Mouse (Mus musculus) lung, postnatal 0 days (tissue): ENCODE data around the gene Akap8l. TPM values are rescaled to one million over a fixed set of nuclear protein-coding genes. Genes with fewer than 3 reads are reported as not detected.

ENCODE experiments used
- ATAC-seq: fragments of 200-750 bp; cut with Nextera tagmentation; 2 replicates; pipeline ENCODE4 v1.8.0; 2017; ENCODE audit warnings: moderate library complexity
- DNase-seq: peaks from one replicate; pipeline ENCODE4 v3.0.0-alpha.2; 2016; ENCODE audit warnings: low spot score
- H3K27ac ChIP-seq: fragments of 300-500 bp; sonication (generic); 2 replicates; pipeline ENCODE4 v1.5.1; 2014; ENCODE audit warnings: antibody characterized with exemption, mild to moderate bottlenecking, low read length, mixed read lengths
- H3K27me3 ChIP-seq: fragments of 300-500 bp; sonication (generic); replicated peaks from 2 replicates; pipeline ENCODE4 v1.6.1; 2014; ENCODE audit warnings: low read length, mixed read lengths; ENCODE audit not compliant: insufficient read depth
- H3K36me3 ChIP-seq: fragments of 300-500 bp; sonication (generic); 2 replicates; pipeline ENCODE4 v1.6.1; 2014; ENCODE audit warnings: low read length, mixed read lengths; ENCODE audit not compliant: insufficient read depth
- H3K4me1 ChIP-seq: fragments of 300-500 bp; sonication (generic); 2 replicates; pipeline ENCODE4 v1.6.1; 2014; ENCODE audit warnings: antibody characterized with exemption, low read depth, low read length, mixed read lengths; ENCODE audit not compliant: insufficient read depth
- H3K4me2 ChIP-seq: fragments of 300-500 bp; sonication (generic); replicated peaks from 2 replicates; pipeline ENCODE4 v1.6.1; 2014; ENCODE audit warnings: low read depth, mild to moderate bottlenecking, low read length, moderate library complexity, mixed read lengths
- H3K4me3 ChIP-seq: fragments of 300-500 bp; sonication (generic); 2 replicates; pipeline ENCODE4 v1.5.1; 2014; ENCODE audit warnings: low read depth, low read length
- H3K9ac ChIP-seq: fragments of 300-500 bp; sonication (generic); replicated peaks from 2 replicates; pipeline ENCODE4 v1.6.1; 2014; ENCODE audit warnings: low read depth, mild to moderate bottlenecking
- H3K9me3 ChIP-seq: fragments of 300-500 bp; sonication (generic); 2 replicates; pipeline ENCODE4 v1.6.1; 2016; ENCODE audit warnings: low read length, mixed read lengths
- CTCF ChIP-seq: IDR thresholded peaks from 2 replicates; pipeline ENCODE4 v1.5.1; 2016; ENCODE audit warnings: antibody characterized with exemption, mild to moderate bottlenecking
- EP300 ChIP-seq: IDR thresholded peaks from 2 replicates; pipeline ENCODE4 v1.6.1; 2016; ENCODE audit warnings: antibody characterized with exemption, mild to moderate bottlenecking, control low read depth
- WGBS: fragments of 180-500 bp; shearing (Covaris S2); extraction: QIAGEN DNeasy Blood & Tissue Kit; methylation state at CpG from one replicate; pipeline ENCODE4 v1.1.7; 2014; 5-methylcytosine and 5-hydroxymethylcytosine counted together
- polyA plus RNA-seq: library from polyadenylated mRNA; unstranded; fragments of >200 nt; fragmentation: Nextera tagmentation; extraction: Ambion mirVana; gene quantifications from 2 replicates; pipeline ENCODE4 v1.2.1, GENCODE M21; 2015

The Akap8l gene
- polyA plus RNA-seq, 1 experiment from 2014 or later: 59.9 TPM

DNA sequence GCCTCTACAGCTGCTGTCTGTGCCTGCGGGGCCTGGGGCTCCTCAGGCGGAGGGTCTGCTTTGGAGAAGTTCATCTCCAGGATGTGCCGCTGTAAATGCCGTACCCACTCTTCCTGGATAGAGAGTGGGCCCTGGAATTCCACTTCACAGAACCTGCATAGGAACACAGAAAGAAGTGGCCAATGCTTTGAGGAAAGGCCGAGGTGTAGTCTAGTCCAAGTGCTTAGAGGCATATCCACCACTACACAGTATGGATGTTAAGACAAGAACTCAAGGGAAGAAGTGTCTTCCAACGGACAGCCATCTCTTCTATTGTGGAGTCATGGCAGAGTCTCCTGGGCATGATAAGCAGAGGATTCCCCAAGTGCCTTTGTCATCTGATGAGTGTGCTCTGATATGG is 4.6 kb upstream of the Akap8l start:
- no peak overlapping the region for H3K4me2 ChIP-seq

DNA sequence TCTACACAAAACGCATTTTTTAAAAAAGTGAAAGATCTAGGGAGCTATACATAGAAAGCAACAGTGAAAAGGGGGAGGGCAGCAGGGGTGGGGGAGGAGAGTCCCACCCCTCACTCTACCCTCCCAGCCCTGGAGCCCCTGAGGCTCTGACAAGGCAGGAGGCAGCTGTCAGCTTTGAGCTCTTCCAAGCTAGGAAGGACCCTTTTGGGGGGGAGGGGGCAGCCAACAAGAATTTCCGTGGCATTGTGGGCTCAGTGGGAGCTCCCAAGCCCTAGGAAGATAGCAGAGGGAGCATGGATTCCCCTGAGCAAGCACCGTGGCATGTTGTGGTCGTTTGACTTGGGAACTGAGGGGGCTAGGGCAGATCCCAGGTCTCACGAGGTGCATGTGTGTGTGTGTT is 3.8 kb upstream of the Akap8l start:
- Histone ChIP-seq H3K9ac (no peak overlapping the region), H3K27ac (no peak overlapping the region), H3K9me3 (no peaks in the 10 kb centered on the region), H3K27me3 (no peaks in the 10 kb centered on the region), H3K4me3 (no peak overlapping the region), H3K4me1 (peaks cover 3% of the 10 kb centered on the region; the same call in 1 of the 2 replicates), H3K4me2 (no peak overlapping the region), H3K36me3 (peaks cover 46% of the 10 kb centered on the region)
- TF ChIP-seq CTCF (no peak), EP300 (no peak)
- WGBS: 72% methylated on average over 5 of the region's 5 CpGs
- DNase-seq: no peak
- no peak for ATAC-seq

More for the DNA sequence above, 4.6 kb upstream of the Akap8l start:
- TF ChIP-seq EP300 (no peak), CTCF (no peak)
- no peak overlapping the region for H3K9ac ChIP-seq
- H3K9me3 ChIP-seq: no peaks in the 10 kb centered on the region
- ATAC-seq: no peak
- 90% methylated on average over 6 of the region's 6 CpGs for WGBS
- no peaks in the 10 kb centered on the region for H3K27me3 ChIP-seq
- H3K27ac ChIP-seq: no peak overlapping the region
- no peaks in the 10 kb centered on the region for H3K4me1 ChIP-seq
- H3K36me3 ChIP-seq: peaks cover 49% of the 10 kb centered on the region
- DNase-seq: no peak
- no peak overlapping the region for H3K4me3 ChIP-seq

DNA sequence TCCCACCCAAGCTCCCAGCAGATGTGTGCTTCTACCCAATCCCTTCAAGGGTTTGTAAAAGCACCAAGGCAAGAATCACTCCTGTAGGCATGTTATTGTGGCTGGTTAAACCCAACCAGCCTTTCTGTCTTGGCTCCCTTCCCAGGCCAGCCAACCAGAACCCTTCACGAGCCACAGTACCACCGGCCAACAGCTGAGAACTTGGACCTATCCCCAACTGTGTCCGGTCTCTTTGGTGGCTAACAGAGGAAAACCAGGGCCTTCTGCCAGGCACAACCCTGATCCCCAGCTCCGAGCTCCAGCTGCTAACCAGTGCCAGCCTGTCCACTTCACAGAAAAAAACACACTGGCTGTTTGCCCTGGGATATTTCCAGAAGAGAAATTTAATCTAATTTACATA is 3.3 kb upstream of the Akap8l start:
- 69% methylated on average over 4 of the region's 4 CpGs for WGBS

DNA sequence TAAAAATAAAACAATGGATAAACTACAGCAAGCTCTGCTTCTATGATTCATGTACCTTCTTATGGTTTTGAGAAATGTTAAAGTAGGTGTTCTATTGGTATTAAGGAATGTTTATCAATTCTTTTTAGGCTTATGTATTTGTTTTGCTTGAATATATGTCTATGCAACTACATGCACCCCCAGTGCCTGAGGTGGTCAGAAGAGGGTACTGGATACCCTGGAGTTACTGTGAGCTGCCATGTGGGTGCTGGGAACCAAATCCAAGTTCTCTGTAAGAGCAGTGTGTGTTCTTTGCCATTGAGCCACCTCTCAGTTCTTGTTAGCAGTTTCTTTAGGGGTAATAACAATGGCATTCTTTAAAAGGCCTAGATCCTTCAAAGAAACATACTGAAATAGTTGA is 1.3 kb upstream of the Akap8l start:
- Histone ChIP-seq H3K4me3 (no peak overlapping the region), H3K27ac (no peak overlapping the region), H3K36me3 (peaks cover 25% of the 10 kb centered on the region), H3K4me1 (peaks cover 4% of the 10 kb centered on the region; the same call in 1 of the 2 replicates), H3K4me2 (no peak overlapping the region), H3K9me3 (no peaks in the 10 kb centered on the region), H3K27me3 (no peaks in the 10 kb centered on the region), H3K9ac (no peak overlapping the region)
- TF ChIP-seq EP300 (no peak), CTCF (no peak)
- ATAC-seq: no peak
- DNase-seq: no peak

More for the DNA sequence above, 3.3 kb upstream of the Akap8l start:
- Histone ChIP-seq H3K4me1 (peaks cover 4% of the 10 kb centered on the region; the same call in 1 of the 2 replicates), H3K9ac (no peak overlapping the region), H3K4me3 (no peak overlapping the region), H3K9me3 (no peaks in the 10 kb centered on the region), H3K36me3 (peaks cover 41% of the 10 kb centered on the region), H3K27ac (no peak overlapping the region), H3K27me3 (no peaks in the 10 kb centered on the region), H3K4me2 (no peak overlapping the region)
- no peak for DNase-seq
- TF ChIP-seq CTCF (no peak), EP300 (no peak)
- ATAC-seq: no peak

DNA sequence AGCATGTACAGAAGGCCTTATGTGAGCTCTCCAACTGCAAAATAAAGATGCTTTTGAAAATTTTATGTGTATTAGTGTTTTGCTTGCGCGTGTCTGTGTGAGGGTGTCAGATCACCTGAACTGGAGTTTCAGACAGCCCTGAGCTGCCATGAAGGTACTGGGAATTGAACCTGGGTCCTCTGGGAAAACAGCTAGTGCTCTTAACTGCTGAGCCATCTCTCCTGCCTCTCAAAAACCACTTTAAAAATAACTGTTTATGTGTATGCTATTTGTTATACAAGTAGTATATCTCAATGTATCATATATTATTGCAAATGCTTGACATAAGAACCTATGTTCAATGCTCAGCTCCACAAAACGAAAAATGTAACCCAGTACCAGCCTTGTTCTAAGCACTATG is 862 bp upstream of the Akap8l start:
- Histone ChIP-seq H3K27ac (no peak overlapping the region), H3K9me3 (no peaks in the 10 kb centered on the region), H3K9ac (no peak overlapping the region), H3K4me3 (peak overlapping the region; percentile 92; the same call in 1 of the 2 replicates), H3K36me3 (peaks cover 20% of the 10 kb centered on the region), H3K4me1 (peaks cover 4% of the 10 kb centered on the region; the same call in 1 of the 2 replicates), H3K27me3 (no peaks in the 10 kb centered on the region), H3K4me2 (no peak overlapping the region; the same call in 1 of the 2 replicates)
- DNase-seq: no peak
- 60% methylated on average over 3 of the region's 3 CpGs for WGBS
- TF ChIP-seq CTCF: no peak
- TF ChIP-seq EP300: no peak
- no peak for ATAC-seq

DNA sequence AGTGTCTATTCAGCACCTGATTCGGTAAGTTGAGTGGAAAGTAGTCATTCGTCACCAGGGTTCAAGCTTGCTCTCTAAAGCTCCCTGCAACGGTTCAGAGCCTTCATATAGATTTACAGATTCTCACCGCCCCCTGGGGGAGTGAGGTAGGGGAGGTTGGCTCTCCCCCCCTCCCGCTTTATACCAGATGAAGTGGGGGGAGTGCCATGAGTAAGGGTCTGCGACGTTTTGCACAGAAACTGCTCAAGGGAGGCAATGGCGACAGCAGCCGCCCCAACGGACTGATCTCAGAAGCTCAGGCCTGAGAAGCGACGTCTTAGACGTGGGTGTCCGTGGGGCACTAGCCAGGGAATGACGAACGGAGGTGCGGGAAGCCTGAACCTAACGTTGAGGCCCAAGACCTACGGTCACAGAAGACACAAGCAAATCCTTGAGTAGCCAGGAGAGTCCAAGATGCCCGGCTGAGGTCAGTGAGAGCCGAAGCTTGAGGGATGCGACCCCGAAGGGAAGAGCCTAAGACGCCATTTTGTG is 491 bp downstream of the Akap8l start:
- no peaks in the 10 kb centered on the region for H3K9me3 ChIP-seq
- no peaks in the 10 kb centered on the region for H3K27me3 ChIP-seq
- peak overlapping the region; percentile 96 for H3K4me2 ChIP-seq
- ATAC-seq (peak; percentile 16), DNase-seq (peak; percentile 28)
- H3K27ac ChIP-seq: peak overlapping the region; percentile 87
- H3K9ac ChIP-seq: peak overlapping the region; percentile 86
- H3K4me3 ChIP-seq: peak overlapping the region; percentile 92
- H3K4me1 ChIP-seq: peaks cover 4% of the 10 kb centered on the region; the same call in 1 of the 2 replicates
- no peak for TF ChIP-seq EP300
- TF ChIP-seq CTCF: peak; percentile 17; the same call in 1 of the 2 replicates
- peaks cover 7% of the 10 kb centered on the region; the same call in 1 of the 2 replicates for H3K36me3 ChIP-seq
- under 1% methylated on average over 24 of the region's 24 CpGs for WGBS
